Mouse (Mus musculus) hindbrain, embryonic 10.5 days (tissue): Measurements from ENCODE around the gene Bmp5. TPM values are rescaled to one million over a fixed set of nuclear protein-coding genes. Genes with fewer than 3 reads are reported as not detected.

ENCODE experiments used
- DNase-seq: peaks from one replicate; pipeline ENCODE4 v3.0.0-alpha.2; 2017; ENCODE audit warnings: low spot score
- H3K27ac ChIP-seq: fragments of 300-500 bp; sonication (generic); 2 replicates; pipeline ENCODE4 v1.5.1; 2016; ENCODE audit warnings: mild to moderate bottlenecking, moderate library complexity
- H3K27me3 ChIP-seq: fragments of 300-500 bp; sonication (generic); 2 replicates; pipeline ENCODE4 v1.6.1; 2016; ENCODE audit warnings: mild to moderate bottlenecking; ENCODE audit not compliant: poor library complexity, insufficient read depth, severe bottlenecking
- H3K36me3 ChIP-seq: fragments of 300-500 bp; sonication (generic); 2 replicates; pipeline ENCODE4 v1.6.1; 2016; ENCODE audit warnings: mild to moderate bottlenecking, moderate library complexity
- H3K4me1 ChIP-seq: fragments of 300-500 bp; sonication (generic); replicated peaks from 2 replicates; pipeline ENCODE4 v1.6.1; 2016; ENCODE audit warnings: mild to moderate bottlenecking
- H3K4me3 ChIP-seq: fragments of 300-500 bp; sonication (generic); 2 replicates; pipeline ENCODE4 v1.5.1; 2016; ENCODE audit warnings: mild to moderate bottlenecking, moderate library complexity
- H3K9me3 ChIP-seq: fragments of 300-500 bp; sonication (generic); 2 replicates; pipeline ENCODE4 v1.6.1; 2016; ENCODE audit warnings: mild to moderate bottlenecking, moderate library complexity
- WGBS: fragments of 180-500 bp; shearing (Covaris S2); methylation state at CpG from one replicate; pipeline ENCODE4 v1.1.7; 2016; 5-methylcytosine and 5-hydroxymethylcytosine counted together
- polyA plus RNA-seq: library from polyadenylated mRNA; unstranded; fragments of >200 nt; fragmentation: Nextera tagmentation; extraction: Ambion mirVana; gene quantifications from 2 replicates; pipeline ENCODE4 v1.2.1, GENCODE M21; 2016

Bmp5 gene
- polyA plus RNA-seq, 1 experiment from 2014 or later, result 2.1 TPM

GRCm38 (mm10) chr9:75858939-75859338 lies 83.8 kb downstream of the Bmp5 start:
- no peaks in the 10 kb centered on the region for H3K9me3 ChIP-seq
- H3K4me1 ChIP-seq, result no peaks in the 10 kb centered on the region
- no peak for DNase-seq
- 87% methylated on average over 2 of the region's 2 CpGs for WGBS
- no peaks in the 10 kb centered on the region for H3K27me3 ChIP-seq
- no peak overlapping the region for H3K27ac ChIP-seq
- no peaks in the 10 kb centered on the region for H3K36me3 ChIP-seq
- H3K4me3 ChIP-seq, result no peak overlapping the region

GRCm38 (mm10) chr9:75870332-75871177 lies 95.4 kb downstream of the Bmp5 start:
- DNase-seq, result no peak
- H3K4me3 ChIP-seq, result no peak overlapping the region
- no peak overlapping the region for H3K27ac ChIP-seq
- WGBS, result 74% methylated on average over 7 of the region's 7 CpGs
- H3K36me3 ChIP-seq, result no peaks in the 10 kb centered on the region
- no peaks in the 10 kb centered on the region for H3K27me3 ChIP-seq
- H3K4me1 ChIP-seq, result no peaks in the 10 kb centered on the region
- H3K9me3 ChIP-seq, result no peaks in the 10 kb centered on the region

- no peaks in the 10 kb centered on the region for H3K9me3 ChIP-seq
- 73% methylated on average over 2 of the region's 2 CpGs for WGBS
- H3K27me3 ChIP-seq, result no peaks in the 10 kb centered on the region
- H3K36me3 ChIP-seq, result no peaks in the 10 kb centered on the region
- no peak overlapping the region for H3K4me3 ChIP-seq
- H3K4me1 ChIP-seq, result no peaks in the 10 kb centered on the region
- no peak for DNase-seq
- no peak overlapping the region for H3K27ac ChIP-seq
Observed at GRCm38 (mm10) chr9:75876333-75876732, 101.2 kb downstream of the Bmp5 start.

GRCm38 (mm10) chr9:75883481-75884190 lies 108.5 kb downstream of the Bmp5 start:
- H3K9me3 ChIP-seq, result 0 out of 2 replicates have a peak, but pooled peaks cover 1% of the 10 kb centered on the region
- WGBS, result 92% methylated on average over 4 of the region's 4 CpGs
- H3K36me3 ChIP-seq, result no peaks in the 10 kb centered on the region
- H3K4me1 ChIP-seq, result no peaks in the 10 kb centered on the region
- H3K4me3 ChIP-seq, result no peak overlapping the region
- DNase-seq, result no peak
- H3K27me3 ChIP-seq, result no peaks in the 10 kb centered on the region
- H3K27ac ChIP-seq, result no peak overlapping the region

- DNase-seq, result no peak
Observed at GRCm38 (mm10) chr9:75886801-75887544, 111.8 kb downstream of the Bmp5 start.

GRCm38 (mm10) chr9:75896918-75897317 lies 121.8 kb downstream of the Bmp5 start:
- DNase-seq, result no peak
- Histone ChIP-seq H3K27ac (no peak overlapping the region), H3K27me3 (no peaks in the 10 kb centered on the region), H3K36me3 (no peaks in the 10 kb centered on the region), H3K9me3 (no peaks in the 10 kb centered on the region), H3K4me3 (no peak overlapping the region), H3K4me1 (no peaks in the 10 kb centered on the region)
- WGBS, result 88% methylated on average over 8 of the region's 8 CpGs

More at GRCm38 (mm10) chr9:75886801-75887544, 111.8 kb downstream of the Bmp5 start:
- no peaks in the 10 kb centered on the region for H3K36me3 ChIP-seq
- 90% methylated on average over 7 of the region's 7 CpGs for WGBS
- H3K9me3 ChIP-seq, result 0 out of 2 replicates have a peak, but pooled peaks cover 6% of the 10 kb centered on the region
- no peaks in the 10 kb centered on the region for H3K4me1 ChIP-seq
- H3K4me3 ChIP-seq, result no peak overlapping the region
- no peak overlapping the region for H3K27ac ChIP-seq
- no peaks in the 10 kb centered on the region for H3K27me3 ChIP-seq

GRCm38 (mm10) chr9:75898022-75898421 lies 122.9 kb downstream of the Bmp5 start:
- no peak overlapping the region for H3K4me3 ChIP-seq

GRCm38 (mm10) chr9:75901219-75901618 lies 126.1 kb downstream of the Bmp5 start:
- WGBS, result 87% methylated on average over 9 of the region's 9 CpGs
- Histone ChIP-seq H3K9me3 (no peaks in the 10 kb centered on the region), H3K36me3 (no peaks in the 10 kb centered on the region), H3K4me1 (no peaks in the 10 kb centered on the region), H3K4me3 (no peak overlapping the region), H3K27ac (no peak overlapping the region), H3K27me3 (no peaks in the 10 kb centered on the region)
- DNase-seq, result no peak

More at GRCm38 (mm10) chr9:75898022-75898421, 122.9 kb downstream of the Bmp5 start:
- Histone ChIP-seq H3K27ac (no peak overlapping the region), H3K4me1 (no peaks in the 10 kb centered on the region), H3K9me3 (no peaks in the 10 kb centered on the region), H3K36me3 (no peaks in the 10 kb centered on the region), H3K27me3 (no peaks in the 10 kb centered on the region)
- DNase-seq, result no peak
- 88% methylated on average over 4 of the region's 4 CpGs for WGBS

- 62% methylated on average over 2 of the region's 2 CpGs for WGBS
- H3K27ac ChIP-seq, result no peak overlapping the region
- peaks cover 5% of the 10 kb centered on the region; the same call in 1 of the 2 replicates for H3K4me1 ChIP-seq
- no peaks in the 10 kb centered on the region for H3K9me3 ChIP-seq
- H3K4me3 ChIP-seq, result no peak overlapping the region
- no peaks in the 10 kb centered on the region for H3K36me3 ChIP-seq
- DNase-seq, result peak; percentile 14
- no peaks in the 10 kb centered on the region for H3K27me3 ChIP-seq
Observed at GRCm38 (mm10) chr9:75905497-75905896, 130.3 kb downstream of the Bmp5 start.

- Histone ChIP-seq H3K27me3 (no peaks in the 10 kb centered on the region), H3K36me3 (no peaks in the 10 kb centered on the region), H3K4me1 (peaks cover 5% of the 10 kb centered on the region; the same call in 1 of the 2 replicates), H3K4me3 (no peak overlapping the region), H3K27ac (no peak overlapping the region), H3K9me3 (no peaks in the 10 kb centered on the region)
- WGBS, result 46% methylated on average over 7 of the region's 7 CpGs
- DNase-seq, result peak; percentile 15
Observed at GRCm38 (mm10) chr9:75910112-75910799, 135.1 kb downstream of the Bmp5 start.

GRCm38 (mm10) chr9:75911542-75911941 lies 136.4 kb downstream of the Bmp5 start:
- no peak for DNase-seq
- Histone ChIP-seq H3K27me3 (no peaks in the 10 kb centered on the region), H3K4me1 (peaks cover 10% of the 10 kb centered on the region; the same call in 1 of the 2 replicates), H3K36me3 (no peaks in the 10 kb centered on the region), H3K4me3 (no peak overlapping the region), H3K9me3 (no peaks in the 10 kb centered on the region), H3K27ac (no peak overlapping the region)
- 72% methylated on average over 7 of the region's 7 CpGs for WGBS

- H3K27ac ChIP-seq, result no peak overlapping the region
- no peaks in the 10 kb centered on the region for H3K36me3 ChIP-seq
- no peaks in the 10 kb centered on the region for H3K9me3 ChIP-seq
- H3K27me3 ChIP-seq, result no peaks in the 10 kb centered on the region
- peak; percentile 11 for DNase-seq
- WGBS, result 50% methylated on average over 2 of the region's 2 CpGs
- 0 out of 2 replicates have a peak, but pooled peaks cover 5% of the 10 kb centered on the region for H3K4me1 ChIP-seq
- H3K4me3 ChIP-seq, result no peak overlapping the region
Observed at GRCm38 (mm10) chr9:75916027-75916426, 140.9 kb downstream of the Bmp5 start.
